ENCODE assay signal across 9 mouse cellular contexts in the genomic region with DNA sequence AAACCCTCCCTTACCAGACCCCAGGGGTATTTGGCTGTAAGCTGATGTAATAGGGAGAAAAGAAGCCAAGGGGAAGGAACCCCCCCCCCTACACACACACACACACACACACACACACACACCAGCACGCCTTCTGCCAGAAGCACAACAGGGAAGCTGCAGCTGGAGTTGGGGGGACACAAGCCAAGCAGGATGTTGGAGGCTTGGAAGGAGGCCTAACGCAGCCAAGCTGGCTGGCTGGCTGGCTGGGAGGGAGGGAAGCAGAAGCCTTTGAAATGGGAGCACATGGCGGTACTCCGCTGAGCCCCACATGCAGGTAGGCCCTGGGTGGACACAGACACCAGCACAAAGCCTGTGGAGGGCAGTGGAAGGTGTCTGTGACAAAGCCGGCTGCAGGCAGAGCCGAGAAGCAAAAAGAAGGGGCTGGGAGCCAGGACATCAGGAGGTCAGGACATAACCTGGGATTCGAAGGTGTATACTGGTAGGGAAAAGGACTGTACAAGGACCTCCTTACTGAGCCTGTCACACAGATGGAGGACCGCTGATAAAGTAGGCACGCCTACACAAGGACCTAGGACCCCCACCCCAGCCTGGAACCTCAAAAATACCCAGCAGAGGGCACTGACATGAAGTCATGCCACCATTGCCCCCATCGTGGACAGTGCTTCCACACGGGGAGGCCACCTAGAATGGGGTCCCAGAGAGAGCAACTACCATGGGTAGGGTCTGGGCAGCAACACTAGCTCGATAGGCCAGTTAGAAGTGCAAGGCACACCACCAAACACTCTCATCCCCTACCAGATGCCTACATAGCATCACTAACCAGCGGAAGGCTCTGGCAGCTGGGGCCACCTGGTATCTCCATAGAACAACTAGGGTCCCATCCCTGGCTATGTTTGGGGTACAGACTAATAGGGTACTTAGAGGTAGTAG. TPM values are rescaled to one million over a fixed set of nuclear protein-coding genes. Genes with fewer than 3 reads are reported as not detected.
DNase-seq lines count a peak whose midpoint lies in the region; TF ChIP-seq lines count a peak whose summit lies in the region.
"Had no signal": no experiment of that assay in that cellular context is flagged by ENCODE, and none has a peak within 500 bp of the region (broad histone marks: within the 10 kb centered on the region; RNA-seq: fewer than 3 reads in every experiment).

No protein-coding gene starts in this region.

- H3K36me3 ChIP-seq in kidney, adult 2 months (ENCODE audit: control insufficient read depth, insufficient read depth, low read length): no peaks in the 10 kb centered on the region
- H3K36me3 ChIP-seq: liver, embryonic 15.5 days had no signal

- TF ChIP-seq CTCF in kidney, adult 2 months (conservative IDR thresholded peaks at IDR 0.05; ENCODE audit: insufficient read depth, insufficient read length, low read depth, low read length): no peak

- DNase-seq in kidney, adult 2 months: peak; percentile 78
- no peak for DNase-seq in kidney, adult 11 months
- DNase-seq in cerebellum, adult 9-11 months: peak; percentile 64
- DNase-seq in heart, adult 18-20 months: peak; percentile 84 to 91
- peak; percentile 75 to 86 for DNase-seq in kidney, postnatal 25 days
- DNase-seq in lung, postnatal 36 days: peak; percentile 74
- no peak for DNase-seq in spleen, postnatal 10 days (ENCODE audit: low spot score in 2 of 2)
- DNase-seq in adrenal gland, adult 8-10 months: no peak

- 63% methylated on average over 13 of the region's 13 CpGs for WGBS in kidney, adult 2 months

- no peak overlapping the region for H3K27ac ChIP-seq in kidney, adult 2 months (ENCODE audit: insufficient read depth, low read depth, low read length)
- H3K27ac ChIP-seq: liver, embryonic 15.5 days had no signal

- H3K27me3 ChIP-seq in kidney, adult 2 months (replicated peaks; ENCODE audit: control insufficient read depth, insufficient read depth, low read length): no peaks in the 10 kb centered on the region
- H3K27me3 ChIP-seq: liver, embryonic 15.5 days had no signal

- no peak for TF ChIP-seq POLR2A in kidney, adult 2 months (IDR thresholded peaks at IDR 0.05; ENCODE audit: low read depth, low read length)

- no peak overlapping the region for H3K4me3 ChIP-seq in kidney, adult 2 months (ENCODE audit: insufficient read depth, low read depth, low read length)
- H3K4me3 ChIP-seq: liver, embryonic 15.5 days had no signal

- H3K4me1 ChIP-seq in kidney, adult 2 months (ENCODE audit: control insufficient read depth, insufficient read depth, low read length): peaks cover 22% of the 10 kb centered on the region

RNA-seq across cellular contexts. Expression of gene Tspan9, which starts 53.4 kb away (rescaled TPM):
- 107 and 109 TPM in 2 replicates for polyA plus RNA-seq in kidney, adult 2 months (2012; rRNA removed)
- 100 to 1,000 TPM in 1 of 2 experiments, 10 to 100 TPM in 1; 83.1 to 104 TPM for total RNA-seq in heart, adult 18-20 months (2021)
- total RNA-seq in adrenal gland, adult 8-10 months (2022): 10 to 100 TPM; 47.8 to 65.5 (median 52.4) TPM

Comparison
In these comparisons a context has a peak if more than half of its experiments do, and no peak if none do; other contexts are left out.
1. DNase-seq: peak in kidney, adult 2 months (single experiment), cerebellum, adult 9-11 months (single experiment), heart, adult 18-20 months (2 of 2), kidney, postnatal 25 days (2 of 2) and lung, postnatal 36 days (single experiment); none in kidney, adult 11 months (single experiment), spleen, postnatal 10 days (0 of 2) and adrenal gland, adult 8-10 months (single experiment).